In the genomic region with DNA sequence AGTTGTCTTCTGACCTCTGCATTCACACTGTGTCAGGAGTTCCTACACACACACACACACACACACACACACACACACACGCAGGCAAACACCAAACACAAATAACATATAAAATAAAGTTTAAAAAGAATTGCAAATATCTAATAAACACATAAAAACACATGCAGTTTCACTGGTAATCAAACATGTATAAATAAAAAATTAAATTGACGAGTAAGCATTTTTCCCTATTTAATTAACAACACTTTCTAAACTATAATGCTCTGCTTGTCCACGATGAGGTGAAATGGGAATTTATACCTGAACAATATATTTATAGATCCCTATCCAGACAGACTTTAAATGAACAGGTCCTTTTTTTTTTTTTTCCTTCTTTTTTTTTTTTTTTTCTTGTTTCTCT, we compare ENCODE assay signal across 31 mouse cellular contexts. TPM values are rescaled to one million over a fixed set of nuclear protein-coding genes. Genes with fewer than 3 reads are reported as not detected.
"Had no signal": no experiment of that assay in that cellular context is flagged by ENCODE, and none has a peak within 500 bp of the region (broad histone marks: within the 10 kb centered on the region; RNA-seq: fewer than 3 reads in every experiment).

No protein-coding gene starts in this region.

- H3K4me3 ChIP-seq: limb, embryonic 10.5 days; limb, embryonic 12.5 days; limb, embryonic 13.5 days; limb, embryonic 15.5 days; liver, embryonic 12.5 days; liver, embryonic 13.5 days; liver, embryonic 15.5 days; lung, embryonic 15.5 days; megakaryocyte, embryonic 14.5 days; midbrain, embryonic 10.5 days; midbrain, embryonic 12.5 days; midbrain, embryonic 13.5 days; midbrain, embryonic 15.5 days; myocyte had no signal

- H3K9ac ChIP-seq: limb, embryonic 12.5 days; limb, embryonic 13.5 days; limb, embryonic 15.5 days; liver, embryonic 12.5 days; liver, embryonic 13.5 days; liver, embryonic 14.5 days; liver, embryonic 15.5 days; liver, postnatal 0 days; lung, embryonic 14.5 days; lung, embryonic 15.5 days; midbrain, embryonic 12.5 days; midbrain, embryonic 13.5 days; midbrain, embryonic 15.5 days had no signal

- H3K9me3 ChIP-seq: limb, embryonic 10.5 days; limb, embryonic 12.5 days; limb, embryonic 13.5 days; limb, embryonic 15.5 days; liver, embryonic 12.5 days; liver, embryonic 13.5 days; liver, embryonic 15.5 days; lung, embryonic 15.5 days; midbrain, embryonic 10.5 days; midbrain, embryonic 12.5 days; midbrain, embryonic 13.5 days; midbrain, embryonic 15.5 days had no signal

- H3K27ac ChIP-seq: limb, embryonic 10.5 days; limb, embryonic 12.5 days; limb, embryonic 13.5 days; limb, embryonic 15.5 days; liver, embryonic 12.5 days; liver, embryonic 13.5 days; liver, embryonic 14.5 days; liver, embryonic 15.5 days; lung, embryonic 15.5 days; macrophage; midbrain, embryonic 10.5 days; midbrain, embryonic 12.5 days; midbrain, embryonic 13.5 days; midbrain, embryonic 15.5 days had no signal

- H3K27me3 ChIP-seq: limb, embryonic 12.5 days; limb, embryonic 13.5 days; limb, embryonic 15.5 days; liver, embryonic 12.5 days; liver, embryonic 13.5 days; liver, embryonic 15.5 days; lung, embryonic 15.5 days; midbrain, embryonic 12.5 days; midbrain, embryonic 13.5 days; midbrain, embryonic 15.5 days had no signal

- H3K4me1 ChIP-seq: limb, embryonic 10.5 days; limb, embryonic 12.5 days; limb, embryonic 13.5 days; limb, embryonic 15.5 days; lung, embryonic 15.5 days; midbrain, embryonic 10.5 days; midbrain, embryonic 12.5 days; midbrain, embryonic 13.5 days; midbrain, embryonic 15.5 days had no signal

- H3K36me3 ChIP-seq: limb, embryonic 10.5 days; limb, embryonic 12.5 days; limb, embryonic 13.5 days; limb, embryonic 15.5 days; liver, embryonic 12.5 days; liver, embryonic 13.5 days; liver, embryonic 15.5 days; lung, embryonic 15.5 days; midbrain, embryonic 10.5 days; midbrain, embryonic 12.5 days; midbrain, embryonic 13.5 days; midbrain, embryonic 15.5 days had no signal

- DNase-seq: left cerebral cortex, postnatal 4 days; liver; liver, embryonic 13.5 days; liver, postnatal 0 days; lung, adult 18-20 months; lung, adult 2 months; lung, postnatal 10 days; lung, postnatal 14 days; lung, postnatal 36 days; lung, postnatal 4 days; midbrain, embryonic 14.5 days had no signal

RNA-seq across cellular contexts. Expression of gene Frmpd1, which starts 18.7 kb away (rescaled TPM):
- total RNA-seq: liver, adult 2 months; megakaryocyte progenitor cell, adult 5-6 weeks; megakaryocyte, adult 5-6 weeks; monocyte, adult 5-6 weeks had no signal
- polyA plus RNA-seq: liver, adult 2 months; macrophage had no signal
